ENCODE assay signal across 15 mouse cellular contexts in genomic region chr12:81166092-81166491, GRCm38 (mm10).
A peak's percentile ranks its signal among the peaks of the same experiment; 100 is the strongest.
DNase-seq lines count a peak whose midpoint lies in the region; ATAC-seq and TF ChIP-seq lines count a peak whose summit lies in the region.
"Had no signal": no experiment of that assay in that cellular context is flagged by ENCODE, and none has a peak within 500 bp of the region (broad histone marks: within the 10 kb centered on the region; RNA-seq: fewer than 3 reads in every experiment).

No protein-coding gene starts in this region.

- H3K4me3 ChIP-seq in forebrain, embryonic 12.5 days (replicated peaks) = no peak overlapping the region
- H3K4me3 ChIP-seq in forebrain, embryonic 14.5 days (ENCODE audit: low read depth, low read length) = no peak overlapping the region
- no peak overlapping the region for H3K4me3 ChIP-seq in hindbrain, embryonic 12.5 days
- no peak overlapping the region for H3K4me3 ChIP-seq in midbrain, embryonic 14.5 days (replicated peaks; ENCODE audit: low read depth, low read length)
- H3K4me3 ChIP-seq: heart, embryonic 10.5 days; layer of hippocampus, adult 2 months; limb, embryonic 15.5 days; lung, embryonic 15.5 days; midbrain, embryonic 12.5 days had no signal

- H3K27me3 ChIP-seq in forebrain, embryonic 12.5 days = 0 out of 2 replicates have a peak, but pooled peaks cover 6% of the 10 kb centered on the region
- no peaks in the 10 kb centered on the region for H3K27me3 ChIP-seq in forebrain, embryonic 14.5 days (replicated peaks; ENCODE audit: control insufficient read depth, insufficient read depth, low read length)
- H3K27me3 ChIP-seq in hindbrain, embryonic 12.5 days = no peaks in the 10 kb centered on the region
- no peaks in the 10 kb centered on the region for H3K27me3 ChIP-seq in midbrain, embryonic 14.5 days (ENCODE audit: control insufficient read depth, insufficient read depth, low read length)
- H3K27me3 ChIP-seq: lung, embryonic 15.5 days; midbrain, embryonic 12.5 days had no signal

- no peaks in the 10 kb centered on the region for H3K36me3 ChIP-seq in forebrain, embryonic 12.5 days (replicated peaks)
- no peaks in the 10 kb centered on the region for H3K36me3 ChIP-seq in forebrain, embryonic 14.5 days (ENCODE audit: control insufficient read depth, insufficient read depth, low read length)
- H3K36me3 ChIP-seq in hindbrain, embryonic 12.5 days = no peaks in the 10 kb centered on the region
- H3K36me3 ChIP-seq in midbrain, embryonic 14.5 days (ENCODE audit: control insufficient read depth, insufficient read depth, low read length) = peaks cover 2% of the 10 kb centered on the region; the same call in 1 of the 2 replicates
- H3K36me3 ChIP-seq: heart, embryonic 10.5 days; limb, embryonic 15.5 days; lung, embryonic 15.5 days; midbrain, embryonic 12.5 days had no signal

- intact Hi-C loops in left cerebral cortex, postnatal 25 days (cut with DNase I) = no loop called here

- no peak overlapping the region for H3K4me2 ChIP-seq in forebrain, embryonic 12.5 days
- no peak overlapping the region for H3K4me2 ChIP-seq in forebrain, embryonic 14.5 days (ENCODE audit: low read length)
- no peak overlapping the region for H3K4me2 ChIP-seq in hindbrain, embryonic 12.5 days (replicated peaks)
- no peak overlapping the region for H3K4me2 ChIP-seq in midbrain, embryonic 14.5 days (ENCODE audit: low read length)
- H3K4me2 ChIP-seq: limb, embryonic 15.5 days; lung, embryonic 15.5 days; midbrain, embryonic 12.5 days had no signal

- WGBS in forebrain, embryonic 12.5 days = 20% methylated on average over 10 of the region's 10 CpGs
- 19% methylated on average over 10 of the region's 10 CpGs for WGBS in forebrain, embryonic 14.5 days
- WGBS in hindbrain, embryonic 12.5 days = 21% methylated on average over 10 of the region's 10 CpGs
- WGBS in midbrain, embryonic 14.5 days = 12% methylated on average over 10 of the region's 10 CpGs

- 0 out of 2 replicates have a peak overlapping the region, but pooled peaks have one; percentile 2 for H3K9ac ChIP-seq in forebrain, embryonic 12.5 days
- H3K9ac ChIP-seq in forebrain, embryonic 14.5 days (ENCODE audit: low read length) = no peak overlapping the region
- no peak overlapping the region for H3K9ac ChIP-seq in hindbrain, embryonic 12.5 days
- no peak overlapping the region for H3K9ac ChIP-seq in midbrain, embryonic 14.5 days (replicated peaks; ENCODE audit: low read length)
- H3K9ac ChIP-seq: limb, embryonic 15.5 days; lung, embryonic 15.5 days; midbrain, embryonic 12.5 days had no signal

- peaks cover 8% of the 10 kb centered on the region for H3K4me1 ChIP-seq in forebrain, embryonic 12.5 days
- H3K4me1 ChIP-seq in forebrain, embryonic 14.5 days (ENCODE audit: control insufficient read depth, insufficient read depth, low read length) = peaks cover 4% of the 10 kb centered on the region
- peaks cover 14% of the 10 kb centered on the region for H3K4me1 ChIP-seq in hindbrain, embryonic 12.5 days
- H3K4me1 ChIP-seq in midbrain, embryonic 14.5 days (ENCODE audit: control insufficient read depth, insufficient read depth, low read length) = peaks cover 9% of the 10 kb centered on the region; the same call in 1 of the 2 replicates
- H3K4me1 ChIP-seq: heart, embryonic 10.5 days; limb, embryonic 15.5 days; lung, embryonic 15.5 days had no signal

- no peaks in the 10 kb centered on the region for H3K9me3 ChIP-seq in forebrain, embryonic 12.5 days
- no peaks in the 10 kb centered on the region for H3K9me3 ChIP-seq in forebrain, embryonic 14.5 days (replicated peaks; ENCODE audit: control insufficient read depth, low read length)
- no peaks in the 10 kb centered on the region for H3K9me3 ChIP-seq in hindbrain, embryonic 12.5 days (replicated peaks)
- no peaks in the 10 kb centered on the region for H3K9me3 ChIP-seq in midbrain, embryonic 14.5 days (ENCODE audit: control insufficient read depth, low read length)
- H3K9me3 ChIP-seq: heart, embryonic 10.5 days; limb, embryonic 15.5 days; lung, embryonic 15.5 days; midbrain, embryonic 12.5 days had no signal

- no peak for TF ChIP-seq CTCF in brain, embryonic 14.5 days (IDR thresholded peaks at IDR 0.05; ENCODE audit: borderline replicate concordance, extremely low read depth, insufficient read depth, insufficient read length)

- no peak for TF ChIP-seq POLR2A in brain, embryonic 14.5 days (IDR thresholded peaks at IDR 0.05; ENCODE audit: borderline replicate concordance, extremely low read depth, insufficient read depth, insufficient read length, poor library complexity, severe bottlenecking)

- H3K27ac ChIP-seq in forebrain, embryonic 12.5 days = no peak overlapping the region
- H3K27ac ChIP-seq in forebrain, embryonic 14.5 days (ENCODE audit: low read depth, low read length) = no peak overlapping the region
- no peak overlapping the region for H3K27ac ChIP-seq in hindbrain, embryonic 12.5 days
- no peak overlapping the region for H3K27ac ChIP-seq in midbrain, embryonic 14.5 days (replicated peaks; ENCODE audit: low read depth, low read length)
- H3K27ac ChIP-seq: heart, embryonic 10.5 days; layer of hippocampus, adult 2 months; limb, embryonic 15.5 days; lung, embryonic 15.5 days; midbrain, embryonic 12.5 days had no signal

- no peak for DNase-seq in forebrain, embryonic 14.5 days (ENCODE audit: low spot score)
- DNase-seq in brain, embryonic 14.5 days (ENCODE audit: low read depth) = peak; percentile 12
- DNase-seq in midbrain, embryonic 14.5 days = peak; percentile 19
- DNase-seq in left cerebral cortex, postnatal 25 days (ENCODE audit: low spot score in 2 of 2) = no peak
- no peak for DNase-seq in urinary bladder, postnatal 25 days (ENCODE audit: low spot score)
- DNase-seq in lung, postnatal 25 days (ENCODE audit: low spot score) = no peak
- DNase-seq: cerebellum, adult 9-10 months; spleen, adult 18-20 months had no signal

- ATAC-seq in forebrain, embryonic 12.5 days (ENCODE audit: low FRiP score) = no peak
- ATAC-seq in forebrain, embryonic 14.5 days = no peak
- ATAC-seq in hindbrain, embryonic 12.5 days (ENCODE audit: low FRiP score) = peak; percentile 72
- ATAC-seq in midbrain, embryonic 14.5 days (ENCODE audit: low FRiP score, low TSS enrichment) = no peak

Comparison
In these comparisons a context has a peak if more than half of its experiments do, and no peak if none do; other contexts are left out.
1. DNase-seq: peak in brain, embryonic 14.5 days (single experiment) and midbrain, embryonic 14.5 days (single experiment); none in forebrain, embryonic 14.5 days (single experiment), left cerebral cortex, postnatal 25 days (0 of 2), urinary bladder, postnatal 25 days (single experiment) and lung, postnatal 25 days (single experiment).